Comparison of ENCODE assay signal across 25 mouse cellular contexts in the genomic region with DNA sequence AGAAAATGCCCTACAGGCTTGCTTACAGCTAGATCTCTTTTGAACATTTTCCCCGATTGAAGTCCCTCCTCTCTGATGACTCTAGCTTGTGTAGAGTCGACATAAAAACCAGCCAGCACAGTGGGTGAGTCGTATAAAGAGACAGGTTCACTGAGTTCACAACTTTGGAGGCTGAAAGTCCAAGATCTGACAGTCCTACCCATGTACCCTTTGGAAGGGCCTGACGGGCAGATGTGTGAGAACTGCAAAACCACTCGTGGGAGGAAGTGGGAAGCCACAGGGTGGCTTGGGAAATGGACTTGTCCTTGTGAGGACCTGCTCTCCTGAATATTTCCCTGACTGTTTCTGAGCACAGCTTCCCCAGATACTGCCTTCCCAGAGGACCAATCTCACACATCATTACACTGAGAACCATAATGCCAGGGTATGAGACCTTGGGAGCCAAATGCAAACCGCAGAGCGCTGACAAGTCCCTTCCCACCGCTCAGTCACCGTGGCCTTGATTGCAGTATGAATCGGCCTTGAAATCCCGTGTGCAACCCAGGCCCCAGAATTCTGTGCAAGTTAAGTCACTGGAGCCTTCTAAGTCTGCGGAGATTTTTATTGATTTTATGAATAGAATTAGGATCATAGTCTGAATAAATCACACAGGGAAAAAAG.
DNase-seq lines count a peak whose midpoint lies in the region; ATAC-seq lines count a peak whose summit lies in the region.
"Had no signal": no experiment of that assay in that cellular context is flagged by ENCODE, and none has a peak within 500 bp of the region (broad histone marks: within the 10 kb centered on the region; RNA-seq: fewer than 3 reads in every experiment).

No protein-coding gene starts in this region.

- no peaks in the 10 kb centered on the region for H3K27me3 ChIP-seq in kidney, embryonic 16.5 days (ENCODE audit: insufficient read depth, low read length)
- H3K27me3 ChIP-seq in forebrain, embryonic 15.5 days: no peaks in the 10 kb centered on the region
- H3K27me3 ChIP-seq: hindbrain, embryonic 13.5 days; kidney, embryonic 15.5 days had no signal

- H3K36me3 ChIP-seq in kidney, embryonic 16.5 days (ENCODE audit: insufficient read depth, low read length): no peaks in the 10 kb centered on the region
- no peaks in the 10 kb centered on the region for H3K36me3 ChIP-seq in forebrain, embryonic 15.5 days
- H3K36me3 ChIP-seq: heart, embryonic 12.5 days; hindbrain, embryonic 13.5 days; kidney, embryonic 15.5 days; limb, embryonic 12.5 days; liver, embryonic 12.5 days had no signal

- no peak overlapping the region for H3K4me2 ChIP-seq in kidney, embryonic 16.5 days (replicated peaks; ENCODE audit: low read depth, low read length)
- H3K4me2 ChIP-seq in forebrain, embryonic 15.5 days (replicated peaks): no peak overlapping the region
- H3K4me2 ChIP-seq: heart, embryonic 12.5 days; hindbrain, embryonic 13.5 days; kidney, embryonic 15.5 days; limb, embryonic 12.5 days; liver, embryonic 12.5 days had no signal

- intact Hi-C loops in heart, postnatal 14 days (cut with DNase I): no loop called here

- no peak overlapping the region for H3K27ac ChIP-seq in kidney, embryonic 16.5 days (ENCODE audit: low read length)
- no peak overlapping the region for H3K27ac ChIP-seq in forebrain, embryonic 15.5 days (replicated peaks)
- H3K27ac ChIP-seq: hindbrain, embryonic 13.5 days; kidney, embryonic 15.5 days; limb, embryonic 12.5 days; liver, embryonic 12.5 days had no signal

- ATAC-seq in kidney, embryonic 16.5 days (ENCODE audit: low FRiP score, low TSS enrichment): no peak
- peak; percentile 50 for ATAC-seq in common myeloid progenitor, adult 5-6 weeks (replicated peaks; ENCODE audit: low read depth, poor library complexity, severe bottlenecking)
- no peak for ATAC-seq in forebrain, embryonic 15.5 days (replicated peaks)
- ATAC-seq: forebrain, embryonic 16.5 days; liver, embryonic 12.5 days; midbrain, embryonic 16.5 days had no signal

- no peak overlapping the region for H3K9ac ChIP-seq in kidney, embryonic 16.5 days (replicated peaks; ENCODE audit: low read length)
- no peak overlapping the region for H3K9ac ChIP-seq in forebrain, embryonic 15.5 days (replicated peaks)
- H3K9ac ChIP-seq: heart, embryonic 12.5 days; hindbrain, embryonic 13.5 days; kidney, embryonic 15.5 days; limb, embryonic 12.5 days; liver, embryonic 12.5 days had no signal

- no peak overlapping the region for H3K4me3 ChIP-seq in kidney, embryonic 16.5 days (ENCODE audit: low read length)
- H3K4me3 ChIP-seq in forebrain, embryonic 15.5 days: no peak overlapping the region
- H3K4me3 ChIP-seq: heart, embryonic 12.5 days; hindbrain, embryonic 13.5 days; kidney, embryonic 15.5 days; limb, embryonic 12.5 days; liver, embryonic 12.5 days; myocyte had no signal

- peak; percentile 86 to 89 for DNase-seq in adrenal gland, adult (ENCODE audit: inconsistent age in 2 of 2, low spot score in 1 of 2)
- no peak for DNase-seq in adrenal gland, postnatal 4 days (ENCODE audit: low spot score in 2 of 2)
- peak; percentile 19 for DNase-seq in kidney, postnatal 14 days
- peak; percentile 79 for DNase-seq in adrenal gland, adult 8-10 months
- DNase-seq in heart, postnatal 14 days: no peak
- DNase-seq: cerebellum, adult 8-10 months; cerebellum, postnatal 36 days; gastrocnemius, postnatal 14 days; heart, adult 18-20 months; heart, postnatal 10 days; lung, adult 2 months; lung, postnatal 14 days; thymus, adult 18-20 months; thymus, postnatal 36 days had no signal

- no peaks in the 10 kb centered on the region for H3K4me1 ChIP-seq in kidney, embryonic 16.5 days (ENCODE audit: insufficient read depth, low read length)
- H3K4me1 ChIP-seq in forebrain, embryonic 15.5 days: no peaks in the 10 kb centered on the region
- H3K4me1 ChIP-seq: heart, embryonic 12.5 days; hindbrain, embryonic 13.5 days; liver, embryonic 12.5 days had no signal

- WGBS in kidney, embryonic 16.5 days: 84% methylated on average over 12 of the region's 12 CpGs
- 91% methylated on average over 12 of the region's 12 CpGs for WGBS in forebrain, embryonic 15.5 days

- H3K9me3 ChIP-seq in kidney, embryonic 16.5 days (ENCODE audit: low read length): peaks cover 3% of the 10 kb centered on the region; the same call in 1 of the 2 replicates
- no peaks in the 10 kb centered on the region for H3K9me3 ChIP-seq in forebrain, embryonic 15.5 days
- H3K9me3 ChIP-seq: kidney, embryonic 15.5 days; limb, embryonic 12.5 days had no signal

Comparison
In these comparisons a context has a peak if more than half of its experiments do, and no peak if none do; other contexts are left out.
1. DNase-seq: peak in adrenal gland, adult (2 of 2), kidney, postnatal 14 days (single experiment) and adrenal gland, adult 8-10 months (single experiment); none in adrenal gland, postnatal 4 days (0 of 2) and heart, postnatal 14 days (0 of 2).